Mouse (Mus musculus) skeletal muscle tissue, postnatal 0 days (tissue): ENCODE data around the gene 4930524J08Rik. TPM values are rescaled to one million over a fixed set of nuclear protein-coding genes. Genes with fewer than 3 reads are reported as not detected.

Experiments
- polyA plus RNA-seq: library from polyadenylated mRNA; unstranded; fragments of >200 nt; fragmentation: Nextera tagmentation; extraction: Ambion mirVana; gene quantifications from 2 replicates; pipeline ENCODE4 v1.2.1, GENCODE M21; 2015

4930524J08Rik gene
- 1.1 and 1.2 TPM in 2 replicates for polyA plus RNA-seq

GRCm38 (mm10) chr5:99978699-99979442 is at the start of gene 4930524J08Rik, which contains the start of gene Hnrnpd:
Gene 4930524J08Rik, plus strand, starts transcription at chr5:99979061.
Gene Hnrnpd, minus strand, starts transcription at chr5:99978938.

Other genes with a start within 250 kb of the 4930524J08Rik start
- gene Rasgef1b, start 250.0 kb upstream of the 4930524J08Rik start, polyA plus RNA-seq, result 2.2 and 3.8 TPM in 2 replicates
- gene Vamp9, start 72.8 kb upstream of the 4930524J08Rik start, polyA plus RNA-seq, result 0.52 and 0.96 TPM in 2 replicates
- 40.2 and 70.0 TPM in 2 replicates for gene Hnrnpd, start 123 bp upstream of the 4930524J08Rik start, polyA plus RNA-seq
- 57.8 and 59.2 TPM in 2 replicates for gene Hnrnpdl, start 60.6 kb downstream of the 4930524J08Rik start, polyA plus RNA-seq
- gene Enoph1, start 60.9 kb downstream of the 4930524J08Rik start, polyA plus RNA-seq, result 10.9 and 13.4 TPM in 2 replicates
- 1.1 and 1.2 TPM in 2 replicates for gene Tmem150c, start 180.7 kb downstream of the 4930524J08Rik start, polyA plus RNA-seq